8 mouse cellular contexts compared by ENCODE assay signal in genomic region chr11:3997978-3998720, GRCm38 (mm10). TPM values are rescaled to one million over a fixed set of nuclear protein-coding genes. Genes with fewer than 3 reads are reported as not detected.
DNase-seq lines count a peak whose midpoint lies in the region; ATAC-seq lines count a peak whose summit lies in the region.

No protein-coding gene starts in this region.

- no peak overlapping the region for H3K27ac ChIP-seq in forebrain, embryonic 15.5 days (replicated peaks)
- no peak overlapping the region for H3K27ac ChIP-seq in limb, embryonic 12.5 days
- H3K27ac ChIP-seq in neural tube, embryonic 11.5 days (ENCODE audit: low read depth, low read length): no peak overlapping the region

- 8% methylated on average over 66 of the region's 66 CpGs for WGBS in forebrain, embryonic 15.5 days
- WGBS in limb, embryonic 12.5 days: 4% methylated on average over 66 of the region's 66 CpGs
- 6% methylated on average over 66 of the region's 66 CpGs for WGBS in neural tube, embryonic 11.5 days

- peak; percentile 31 to 45 for DNase-seq in cerebellum, postnatal 10 days
- DNase-seq in cerebellum, postnatal 25 days: no peak
- DNase-seq in CD4-positive, CD25-positive, alpha-beta regulatory T cell, adult 2 months (ENCODE audit: low read depth, low spot score): peak; percentile 9
- DNase-seq in neural tube, embryonic 11.5 days (ENCODE audit: low spot score): peak; percentile 26
- no peak for DNase-seq in cerebellum, adult 8-10 months
- DNase-seq in adrenal gland, postnatal 25 days: no peak

- H3K4me2 ChIP-seq in forebrain, embryonic 15.5 days (replicated peaks): peak overlapping the region; percentile 38
- peak overlapping the region; percentile 61 for H3K4me2 ChIP-seq in limb, embryonic 12.5 days
- peak overlapping the region; percentile 43 for H3K4me2 ChIP-seq in neural tube, embryonic 11.5 days (ENCODE audit: low read depth)

- H3K36me3 ChIP-seq in forebrain, embryonic 15.5 days: no peaks in the 10 kb centered on the region
- no peaks in the 10 kb centered on the region for H3K36me3 ChIP-seq in limb, embryonic 12.5 days
- H3K36me3 ChIP-seq in neural tube, embryonic 11.5 days (ENCODE audit: control insufficient read depth, insufficient read depth, low read length): no peaks in the 10 kb centered on the region

- ATAC-seq in forebrain, embryonic 15.5 days (replicated peaks): no peak
- ATAC-seq in limb, embryonic 12.5 days (ENCODE audit: insufficient number of reproducible peaks, insufficient read depth, low FRiP score, low TSS enrichment, low read depth): no peak
- ATAC-seq in neural tube, embryonic 11.5 days (ENCODE audit: insufficient read depth, low FRiP score, low TSS enrichment): no peak

- no peaks in the 10 kb centered on the region for H3K9me3 ChIP-seq in forebrain, embryonic 15.5 days
- H3K9me3 ChIP-seq in limb, embryonic 12.5 days: no peaks in the 10 kb centered on the region
- H3K9me3 ChIP-seq in neural tube, embryonic 11.5 days (ENCODE audit: control insufficient read depth, low read length): no peaks in the 10 kb centered on the region

- H3K4me3 ChIP-seq in forebrain, embryonic 15.5 days: peak overlapping the region; percentile 30
- H3K4me3 ChIP-seq in limb, embryonic 12.5 days (replicated peaks): peak overlapping the region; percentile 39
- peak overlapping the region; percentile 22 for H3K4me3 ChIP-seq in neural tube, embryonic 11.5 days (ENCODE audit: low read depth, low read length)

- H3K27me3 ChIP-seq in forebrain, embryonic 15.5 days: peaks cover 40% of the 10 kb centered on the region
- peaks cover 28% of the 10 kb centered on the region for H3K27me3 ChIP-seq in limb, embryonic 12.5 days
- peaks cover 31% of the 10 kb centered on the region for H3K27me3 ChIP-seq in neural tube, embryonic 11.5 days (ENCODE audit: control insufficient read depth, insufficient read depth, low read length)

- H3K4me1 ChIP-seq in forebrain, embryonic 15.5 days: peaks cover 6% of the 10 kb centered on the region
- peaks cover 27% of the 10 kb centered on the region for H3K4me1 ChIP-seq in limb, embryonic 12.5 days (replicated peaks)
- H3K4me1 ChIP-seq in neural tube, embryonic 11.5 days (ENCODE audit: control insufficient read depth, insufficient read depth, low read length): no peaks in the 10 kb centered on the region; the same call in 1 of the 2 replicates

- no peak overlapping the region for H3K9ac ChIP-seq in forebrain, embryonic 15.5 days (replicated peaks)
- H3K9ac ChIP-seq in limb, embryonic 12.5 days (replicated peaks): 0 out of 2 replicates have a peak overlapping the region, but pooled peaks have one; percentile 8
- H3K9ac ChIP-seq in neural tube, embryonic 11.5 days (ENCODE audit: low read length): no peak overlapping the region

RNA-seq across cellular contexts. Expression of gene Gal3st1, which starts 14.7 kb away (rescaled TPM):
- 1.5 and 2.0 TPM in 2 replicates for polyA plus RNA-seq in forebrain, embryonic 15.5 days (2015; fragmentation: Nextera tagmentation; extraction: Ambion mirVana)
- polyA plus RNA-seq in limb, embryonic 12.5 days (2016; fragmentation: Nextera tagmentation; extraction: Ambion mirVana): 4.4 and 5.4 TPM in 2 replicates
- polyA plus RNA-seq in neural tube, embryonic 11.5 days (2014; fragmentation: Nextera tagmentation; extraction: Ambion mirVana): 1.0 and 1.2 TPM in 2 replicates
- 0.24 TPM in 1 of 2 replicates, not detected in the other for total RNA-seq in adrenal gland, postnatal 25 days (2021)

RNA-seq across cellular contexts. Expression of gene 4930556J24Rik, which starts 21.6 kb away (rescaled TPM):
- not detected in 2 replicates for polyA plus RNA-seq in forebrain, embryonic 15.5 days (2015; fragmentation: Nextera tagmentation; extraction: Ambion mirVana)
- polyA plus RNA-seq in limb, embryonic 12.5 days (2016; fragmentation: Nextera tagmentation; extraction: Ambion mirVana): not detected in 2 replicates
- polyA plus RNA-seq in neural tube, embryonic 11.5 days (2014; fragmentation: Nextera tagmentation; extraction: Ambion mirVana): 0.20 TPM in 1 of 2 replicates, not detected in the other
- not detected in 2 replicates for total RNA-seq in adrenal gland, postnatal 25 days (2021)

RNA-seq across cellular contexts. Expression of gene Sec14l4, which starts 33.1 kb away (rescaled TPM):
- not detected in 2 replicates for polyA plus RNA-seq in forebrain, embryonic 15.5 days (2015; fragmentation: Nextera tagmentation; extraction: Ambion mirVana)
- not detected in 2 replicates for polyA plus RNA-seq in limb, embryonic 12.5 days (2016; fragmentation: Nextera tagmentation; extraction: Ambion mirVana)
- polyA plus RNA-seq in neural tube, embryonic 11.5 days (2014; fragmentation: Nextera tagmentation; extraction: Ambion mirVana): not detected in 2 replicates
- total RNA-seq in adrenal gland, postnatal 25 days (2021): 5.8 and 7.7 TPM in 2 replicates

RNA-seq across cellular contexts. Expression of gene Pes1, which starts 34.4 kb away (rescaled TPM):
- polyA plus RNA-seq in forebrain, embryonic 15.5 days (2015; fragmentation: Nextera tagmentation; extraction: Ambion mirVana): 70.5 and 71.6 TPM in 2 replicates
- 85.6 and 85.7 TPM in 2 replicates for polyA plus RNA-seq in limb, embryonic 12.5 days (2016; fragmentation: Nextera tagmentation; extraction: Ambion mirVana)
- 75.2 and 75.8 TPM in 2 replicates for polyA plus RNA-seq in neural tube, embryonic 11.5 days (2014; fragmentation: Nextera tagmentation; extraction: Ambion mirVana)
- 58.3 and 73.6 TPM in 2 replicates for total RNA-seq in adrenal gland, postnatal 25 days (2021)

Comparison
In these comparisons a context has a peak if more than half of its experiments do, and no peak if none do; other contexts are left out.
1. DNase-seq: peak in cerebellum, postnatal 10 days (2 of 2), CD4-positive, CD25-positive, alpha-beta regulatory T cell, adult 2 months (single experiment) and neural tube, embryonic 11.5 days (single experiment); none in cerebellum, postnatal 25 days (0 of 2), cerebellum, adult 8-10 months (single experiment) and adrenal gland, postnatal 25 days (single experiment).
2. Peak in every context shown above with its lines, with median percentiles within 50 percentile points of each other: H3K4me2 ChIP-seq and H3K4me3 ChIP-seq.